Mouse (Mus musculus): ENCODE measurements around the gene Slc35e3.
"Not testable (repeated sequence)": the region's sequence is repeated elsewhere in the genome, so short reads cannot be mapped to it uniquely, and the experiment has no call there.

Gene Slc35e3

DNA sequence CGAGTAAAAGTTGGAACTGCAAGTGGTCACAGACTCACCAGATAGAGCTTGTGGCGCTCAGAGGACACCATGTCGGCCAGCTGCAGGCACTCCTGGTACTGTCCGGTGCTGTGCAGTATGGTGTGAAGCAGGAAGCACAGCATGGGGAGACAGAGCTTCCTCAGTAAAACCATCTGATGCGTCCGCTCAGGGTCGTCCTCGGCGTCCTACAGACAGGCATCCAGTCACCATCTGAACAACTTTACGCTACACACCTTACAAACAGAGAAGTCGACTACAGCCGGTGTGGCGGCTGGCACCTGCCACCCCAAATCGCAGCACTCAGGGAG, 5.1 kb upstream of the Slc35e3 start:
- in situ Hi-C loops (cut with MboI, MseI) = loop anchor here (25.0 kb wide), 1 partner anchor 1461 kb away; no protein-coding TSS in a partner anchor

DNA sequence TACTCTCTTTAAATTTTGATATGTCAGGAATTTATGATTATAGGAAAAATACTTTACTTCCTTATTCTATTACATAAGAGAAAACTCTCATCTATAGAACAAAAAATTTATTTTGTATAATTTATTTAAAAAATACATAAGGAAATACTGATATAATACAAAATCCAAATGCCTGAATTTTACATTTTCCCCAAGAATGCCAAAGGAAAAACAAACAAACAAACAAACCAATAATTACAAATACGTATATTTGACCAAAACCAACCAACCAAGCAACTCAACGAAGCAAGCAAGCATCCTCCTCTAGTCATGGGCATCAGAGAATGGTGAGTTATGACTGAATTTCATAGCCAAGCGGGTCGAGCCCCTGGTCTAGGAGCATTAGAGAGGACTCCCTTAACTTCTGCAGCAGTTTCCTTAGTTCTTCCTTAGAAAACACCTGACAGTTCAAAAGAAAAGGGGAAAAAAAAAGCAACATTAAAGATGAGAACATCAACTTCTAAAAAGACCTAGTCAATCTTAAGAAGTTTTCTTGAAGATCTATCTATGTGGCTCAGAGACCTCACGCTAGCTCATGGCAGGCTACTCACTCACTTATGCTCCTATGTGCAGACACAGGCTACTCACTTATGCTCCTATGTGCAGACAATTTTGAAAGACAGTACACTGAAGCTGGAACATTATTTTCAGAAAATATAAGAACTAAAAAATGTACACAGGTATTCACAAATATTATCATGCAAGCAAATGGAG, 4.5 kb upstream of the Slc35e3 start:
- in situ Hi-C loops (cut with MboI, MseI) = loop anchor here (25.0 kb wide), 1 partner anchor 1462 kb away; no protein-coding TSS in a partner anchor

DNA sequence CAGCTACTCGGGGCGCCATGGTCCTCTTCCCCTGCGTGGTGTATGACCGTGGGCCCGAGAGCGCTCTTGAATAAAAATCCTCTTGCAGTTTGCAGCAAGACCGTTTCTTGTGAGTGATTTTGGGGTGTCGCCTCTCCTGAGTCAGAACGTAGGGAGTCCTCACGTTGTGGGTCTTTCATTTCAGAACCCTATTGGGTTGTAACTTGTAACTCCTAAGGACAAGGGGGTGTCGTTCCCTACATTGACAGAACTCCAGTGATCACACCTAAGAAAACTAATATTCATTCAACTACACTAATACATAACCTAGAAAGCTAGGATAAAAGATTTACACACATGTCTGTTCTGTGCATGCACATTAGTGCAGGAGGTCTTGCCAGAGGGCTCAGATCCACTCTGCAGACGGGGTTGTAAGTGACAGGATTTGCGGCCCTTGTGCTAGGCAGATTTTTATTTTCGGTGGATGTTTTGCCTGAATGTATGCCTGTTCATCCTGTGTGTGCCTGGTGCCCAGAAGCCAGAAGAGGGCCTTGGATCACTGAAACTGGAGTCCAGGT, 3.7 kb upstream of the Slc35e3 start:
- in situ Hi-C loops (cut with MboI, MseI) = loop anchor here (25.0 kb wide), 1 partner anchor 1462 kb away; no protein-coding TSS in a partner anchor

DNA sequence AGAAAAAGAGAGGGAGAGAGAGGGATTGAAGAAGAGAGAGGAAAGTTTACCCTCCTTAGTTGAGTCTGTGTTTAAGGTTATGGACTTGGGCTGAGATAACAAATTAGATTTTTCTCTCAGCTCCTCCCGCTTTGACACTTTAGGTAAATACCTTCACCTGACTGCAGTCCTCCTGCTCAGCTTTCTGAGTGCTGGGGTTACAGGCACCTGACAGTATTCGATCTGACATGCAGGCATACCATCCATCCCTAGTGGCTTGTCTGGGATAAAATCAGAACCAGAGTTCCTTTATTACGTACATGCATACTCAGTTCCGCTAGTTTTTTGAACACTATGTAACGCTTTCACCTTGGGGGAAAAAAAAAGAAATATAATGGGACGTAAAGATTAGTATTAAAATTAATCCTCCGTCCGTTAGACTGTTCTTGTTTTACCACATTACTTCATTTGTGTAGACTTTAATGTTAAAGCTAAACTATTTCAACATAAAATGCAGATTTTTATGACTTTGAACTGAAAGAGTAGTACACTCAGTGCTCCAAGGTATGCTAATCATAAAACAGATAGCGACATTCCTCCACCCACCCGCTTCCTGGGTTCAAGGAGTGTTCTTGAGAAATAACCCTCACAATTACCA, 3.0 kb upstream of the Slc35e3 start:
- in situ Hi-C loops (cut with MboI, MseI) = no loop called here

DNA sequence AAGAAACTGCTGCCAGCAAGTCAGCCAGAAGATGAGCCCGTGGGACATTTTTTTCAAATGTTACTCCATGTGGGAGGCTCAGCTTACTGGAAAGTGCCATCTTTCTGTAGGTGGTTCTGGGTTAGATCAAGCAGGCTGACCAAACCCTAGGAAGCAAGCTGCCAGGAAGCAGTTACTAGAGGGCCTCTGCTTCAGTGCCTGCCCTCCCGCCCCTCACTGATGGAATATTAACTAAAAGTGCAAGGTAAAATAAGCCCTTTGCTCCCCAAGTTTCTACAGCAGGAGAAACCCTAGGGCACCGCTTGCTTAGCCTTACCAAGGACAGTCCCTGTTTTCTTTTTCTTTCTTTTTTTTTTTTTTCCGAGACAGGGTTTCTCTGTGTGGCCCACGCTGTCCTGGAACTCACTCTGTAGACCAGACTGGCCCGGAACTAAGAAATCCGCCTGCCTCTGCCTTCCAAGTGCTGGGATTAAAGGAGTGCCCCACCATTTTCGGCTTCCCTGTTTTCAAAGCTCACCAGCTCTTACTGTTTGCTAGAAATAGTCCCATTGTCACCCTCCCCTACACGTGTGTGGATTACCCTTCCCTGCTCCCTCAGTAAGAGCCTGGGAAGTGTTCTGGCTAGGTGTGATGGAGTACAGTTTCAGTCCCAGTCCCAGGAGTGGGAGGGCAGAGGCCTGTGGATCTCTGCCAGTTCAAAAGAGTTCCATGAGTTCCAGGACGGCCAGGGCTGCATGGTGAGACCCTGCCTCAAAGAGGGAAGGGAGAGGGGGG, 2.3 kb upstream of the Slc35e3 start:
- in situ Hi-C loops (cut with MboI, MseI) = no loop called here

DNA sequence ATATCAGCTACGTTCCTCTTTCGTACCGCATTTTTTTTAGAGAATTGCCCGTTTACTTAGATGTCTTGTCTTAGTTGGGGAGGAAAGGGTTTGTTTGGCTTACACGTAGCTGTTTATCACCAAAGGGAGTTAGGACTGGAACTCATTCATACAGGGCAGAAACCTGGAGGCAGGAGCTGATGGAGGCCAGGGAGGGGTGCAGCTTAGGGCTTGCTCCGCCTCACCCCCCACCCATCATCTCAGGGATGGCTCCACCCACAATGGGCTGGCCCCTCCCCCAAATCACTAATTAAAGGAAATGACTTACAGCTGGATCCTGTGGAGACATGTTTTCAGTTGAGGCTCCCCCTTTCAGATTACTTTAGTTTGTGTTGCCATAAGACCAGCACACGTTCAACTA, 1.5 kb upstream of the Slc35e3 start:
- in situ Hi-C loops (cut with MboI, MseI) = no loop called here

DNA sequence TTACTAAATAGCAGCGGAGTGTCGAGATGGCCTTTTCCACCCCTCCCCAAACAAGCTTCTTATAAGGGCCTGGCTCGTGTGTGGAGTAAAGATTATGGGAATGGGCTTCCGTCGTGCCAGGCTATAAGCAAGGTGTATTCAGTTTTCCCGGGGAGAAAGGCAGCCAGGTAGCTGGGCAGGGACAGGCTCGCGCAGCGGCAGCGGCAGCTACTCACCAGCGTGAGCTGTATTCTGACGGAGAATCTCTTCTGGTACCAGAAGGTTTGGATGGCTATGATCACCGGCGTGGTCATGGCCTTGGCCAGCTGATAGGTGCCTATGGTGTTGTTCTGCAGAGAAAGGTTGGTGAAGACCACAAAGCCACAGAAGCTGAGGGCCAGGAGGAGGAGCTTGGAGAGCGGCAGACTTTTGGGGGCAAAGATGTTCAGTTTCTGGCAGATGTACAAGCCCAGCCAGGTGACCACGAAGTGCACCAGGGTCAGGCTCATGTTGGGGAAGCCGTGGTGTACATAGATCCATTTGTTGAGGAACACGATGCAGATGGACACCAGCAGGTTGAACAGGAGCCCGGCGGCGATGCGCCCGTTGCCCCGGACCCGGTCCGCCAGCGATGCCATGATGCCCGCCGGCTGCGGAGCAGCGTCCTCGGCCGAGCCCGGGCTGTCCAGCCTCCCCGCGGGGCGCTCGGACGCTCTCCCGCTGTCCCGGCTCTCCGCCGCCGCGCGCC, 432 bp downstream of the Slc35e3 start:
- in situ Hi-C loops (cut with MboI, MseI) = not testable (repeated sequence)

DNA sequence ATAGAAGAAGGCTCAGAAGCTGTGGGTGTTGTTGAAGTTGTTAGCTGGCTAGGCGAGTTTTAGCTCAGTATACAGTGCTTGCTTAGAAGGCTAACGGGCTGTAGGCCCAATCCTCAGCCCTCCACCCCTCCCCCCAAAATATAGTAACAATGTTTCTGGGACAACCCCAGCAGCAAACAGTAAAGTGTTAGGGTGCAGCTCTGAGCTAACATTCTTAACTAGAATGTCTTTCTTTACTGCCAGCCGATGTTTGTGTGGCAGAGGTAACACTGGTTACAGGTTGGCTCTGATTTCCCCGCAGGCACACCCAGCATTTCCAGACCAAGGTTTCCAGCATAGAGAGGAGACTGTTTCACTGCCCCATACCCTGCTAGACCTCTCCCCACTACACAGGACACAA, 2.2 kb downstream of the Slc35e3 start:
- in situ Hi-C loops (cut with MboI, MseI) = no loop called here

DNA sequence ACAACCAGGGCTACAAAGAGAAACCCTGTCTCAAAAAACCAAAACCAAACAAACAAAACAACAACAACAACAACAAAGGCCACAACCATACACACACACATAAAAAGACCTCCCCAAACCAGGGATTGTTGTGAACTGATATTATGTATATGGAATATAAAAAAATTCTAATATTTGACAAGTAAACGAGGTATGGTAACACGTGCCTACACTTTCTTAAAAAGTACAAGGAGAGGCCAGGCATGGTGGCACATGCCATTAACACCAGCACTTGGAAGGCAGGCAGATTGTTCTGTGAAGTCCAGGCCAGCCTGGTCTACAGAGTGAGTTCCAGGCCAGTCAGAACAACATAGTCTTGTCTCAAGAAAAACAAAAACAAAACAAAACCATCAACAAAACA, 3.0 kb downstream of the Slc35e3 start:
- in situ Hi-C loops (cut with MboI, MseI) = no loop called here

DNA sequence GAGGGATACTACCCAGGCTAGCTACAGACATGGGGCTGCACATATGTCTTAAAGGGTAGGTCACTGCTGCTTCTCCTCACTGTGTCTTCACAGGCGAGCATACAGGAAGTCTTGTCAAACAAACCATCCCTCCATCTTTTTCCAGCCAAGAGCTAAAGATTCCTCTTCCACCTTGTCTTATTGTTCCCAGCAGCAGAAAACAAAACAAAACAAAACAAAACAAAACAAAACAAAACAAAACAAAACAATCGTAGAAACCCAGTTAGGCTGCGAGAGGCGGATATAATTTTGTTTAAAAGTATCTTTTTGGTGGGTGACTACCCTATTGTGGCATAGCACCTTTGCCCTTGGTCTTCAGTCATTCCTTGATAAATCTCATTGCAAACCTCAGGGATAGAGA, 3.5 kb downstream of the Slc35e3 start:
- in situ Hi-C loops (cut with MboI, MseI) = no loop called here

DNA sequence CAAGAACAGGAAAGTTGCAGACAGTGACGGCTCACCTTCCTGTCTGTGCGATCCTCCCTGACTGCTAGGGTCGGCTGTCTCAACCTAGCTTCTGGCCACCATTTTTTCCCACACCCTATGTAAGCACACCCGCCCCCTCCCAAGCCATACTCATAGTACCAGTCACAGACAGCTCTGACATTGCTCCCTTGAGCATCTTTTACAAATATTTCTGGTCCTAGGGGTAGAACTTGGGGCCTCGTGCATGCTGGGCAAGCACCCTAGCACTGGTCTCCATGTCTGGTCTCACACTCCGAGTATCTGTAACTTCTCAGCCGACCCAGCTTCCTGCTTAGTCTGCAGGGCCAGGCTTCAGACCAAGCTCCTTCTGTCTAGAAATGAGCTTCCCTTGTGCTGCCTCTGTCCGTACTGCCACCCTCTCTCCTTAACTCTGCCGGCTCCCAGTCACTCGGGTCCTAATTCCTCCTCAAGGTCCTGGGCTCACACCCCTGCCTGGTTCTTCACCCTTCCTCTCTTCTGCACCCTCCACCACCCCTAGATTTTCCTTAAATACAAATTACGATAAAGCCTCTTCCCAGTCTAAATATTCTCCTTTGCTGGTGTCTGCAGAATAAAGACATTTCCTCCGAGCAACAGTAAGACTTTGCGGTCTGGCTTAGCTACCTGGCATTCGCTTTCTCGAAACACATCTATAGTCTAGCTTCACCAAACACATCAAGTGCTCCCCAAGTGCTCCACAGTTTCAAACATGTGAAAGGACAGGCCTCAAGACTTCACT, 4.3 kb downstream of the Slc35e3 start:
- in situ Hi-C loops (cut with MboI, MseI) = no loop called here

DNA sequence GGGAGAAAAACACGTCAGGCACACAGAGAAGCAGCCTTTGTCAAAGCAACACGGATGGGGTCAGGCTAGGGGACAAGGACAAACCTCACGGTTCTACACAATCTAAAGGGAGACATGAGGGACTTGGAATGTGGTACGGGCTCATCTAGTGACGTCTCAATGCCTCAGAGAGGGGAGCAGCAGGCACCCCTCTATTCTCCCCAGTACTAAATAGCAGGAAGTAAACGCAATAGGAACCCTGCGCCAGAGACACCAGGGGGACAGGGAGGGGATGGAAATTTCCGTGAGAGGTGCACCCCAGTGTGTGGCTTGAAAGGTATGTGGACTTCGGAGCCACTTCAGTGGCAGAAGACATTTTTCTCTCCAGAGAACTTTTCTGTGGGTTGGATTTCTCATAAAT, 5.2 kb downstream of the Slc35e3 start:
- in situ Hi-C loops (cut with MboI, MseI) = no loop called here

DNA sequence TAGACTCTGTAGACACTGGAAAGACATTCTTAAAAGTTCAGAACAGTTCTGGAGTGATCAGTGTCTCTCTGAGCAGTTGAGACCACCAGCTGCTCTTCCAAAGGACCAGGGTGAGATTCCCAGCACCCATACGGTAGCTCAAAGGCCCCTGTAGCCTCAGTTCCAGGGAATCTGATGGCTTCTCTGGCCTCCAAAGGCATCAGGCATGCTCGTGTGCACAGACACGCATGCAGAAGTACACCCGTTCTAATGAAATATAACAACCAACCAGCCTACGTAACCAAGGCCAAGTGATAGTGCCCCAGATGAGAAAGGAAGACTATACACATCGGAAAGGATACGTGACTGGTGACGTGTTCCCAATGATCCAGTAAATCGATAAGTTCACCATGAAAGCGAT, 6.0 kb downstream of the Slc35e3 start:
- in situ Hi-C loops (cut with MboI, MseI) = no loop called here

DNA sequence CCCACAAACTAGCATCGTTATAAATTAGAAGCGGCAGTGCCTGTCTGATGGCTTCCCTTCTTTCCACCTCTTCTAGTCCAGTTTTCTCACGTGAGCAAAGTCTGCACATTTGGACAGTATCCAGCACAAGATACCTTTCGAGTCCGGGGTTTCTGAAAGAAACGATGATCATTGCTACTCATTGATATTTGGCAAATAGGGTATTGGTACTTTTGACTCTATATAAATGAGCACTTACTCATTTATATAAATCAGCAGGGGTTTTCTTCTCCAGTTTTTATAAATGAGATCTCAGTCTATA, 6.6 kb downstream of the Slc35e3 start:
- in situ Hi-C loops (cut with MboI, MseI) = no loop called here

DNA sequence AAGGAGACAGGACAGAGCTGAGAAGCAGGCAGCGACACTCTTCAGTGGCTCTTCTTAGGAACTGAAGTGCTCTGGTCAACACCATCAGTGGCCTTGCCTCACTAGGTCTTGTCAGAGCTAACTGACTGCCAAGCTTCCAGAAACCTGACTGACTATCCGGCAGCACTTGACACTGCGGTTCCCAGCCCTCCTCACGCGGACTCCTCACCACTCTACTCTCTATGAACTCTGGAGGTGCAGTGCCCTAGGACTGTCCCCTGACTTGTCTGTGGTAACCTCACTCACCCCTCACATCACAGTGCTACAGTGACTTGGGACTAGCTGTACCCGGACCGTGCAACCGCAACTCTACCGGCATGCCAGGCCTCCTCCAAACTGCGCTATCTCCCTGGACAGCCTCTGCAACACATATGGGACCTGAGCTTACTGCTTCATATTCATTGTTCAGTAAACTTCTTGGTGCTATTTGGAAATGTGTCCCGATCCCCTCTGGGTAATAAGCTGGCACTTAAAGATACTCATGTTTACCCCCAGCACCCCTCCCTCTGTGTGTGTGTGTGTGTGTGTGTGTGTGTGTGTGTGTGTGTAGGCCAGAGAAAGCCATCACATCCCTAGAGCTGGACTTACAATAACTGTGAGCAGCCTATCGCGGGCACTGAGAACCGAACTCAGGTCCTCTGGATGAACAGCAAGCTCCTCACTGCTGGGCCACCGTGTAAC, 7.1 kb downstream of the Slc35e3 start:
- in situ Hi-C loops (cut with MboI, MseI) = no loop called here

DNA sequence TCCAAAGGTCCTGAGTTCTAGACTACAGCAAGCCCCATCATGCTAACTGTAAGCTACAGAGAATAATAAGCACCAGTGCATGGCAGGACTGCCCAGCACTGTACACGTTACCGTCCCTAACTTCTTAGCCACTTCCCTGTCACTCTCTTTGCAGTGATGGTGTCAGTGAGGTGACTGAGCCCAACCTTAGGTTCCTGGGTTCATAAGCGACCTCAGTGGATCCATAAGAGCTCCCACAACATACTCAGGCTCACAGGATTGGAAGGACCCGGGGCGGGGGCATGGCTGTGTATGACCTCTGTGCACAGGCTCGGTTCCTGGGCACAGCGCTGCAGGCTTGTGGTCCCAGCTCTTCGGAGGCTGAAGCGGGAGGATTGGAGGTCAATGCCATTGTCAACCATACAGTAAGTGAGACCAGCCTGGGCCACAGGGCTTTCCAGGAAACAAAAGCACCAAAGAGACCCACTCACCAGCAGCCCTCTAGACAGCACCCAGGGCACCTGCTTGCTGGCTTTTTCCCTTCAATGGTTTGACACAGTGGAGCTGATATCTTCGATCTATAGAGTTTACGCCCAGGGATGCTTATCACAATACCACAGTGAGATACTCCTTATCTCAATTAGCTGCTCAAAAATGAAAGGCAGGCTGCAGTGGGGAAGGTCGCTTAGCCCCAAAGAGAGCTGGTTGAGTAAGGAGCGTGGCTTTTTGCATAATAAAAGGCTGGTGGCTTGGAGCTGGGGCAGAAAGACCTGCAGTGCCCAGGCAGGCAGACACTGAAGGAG, 7.8 kb downstream of the Slc35e3 start:
- in situ Hi-C loops (cut with MboI, MseI) = no loop called here

DNA sequence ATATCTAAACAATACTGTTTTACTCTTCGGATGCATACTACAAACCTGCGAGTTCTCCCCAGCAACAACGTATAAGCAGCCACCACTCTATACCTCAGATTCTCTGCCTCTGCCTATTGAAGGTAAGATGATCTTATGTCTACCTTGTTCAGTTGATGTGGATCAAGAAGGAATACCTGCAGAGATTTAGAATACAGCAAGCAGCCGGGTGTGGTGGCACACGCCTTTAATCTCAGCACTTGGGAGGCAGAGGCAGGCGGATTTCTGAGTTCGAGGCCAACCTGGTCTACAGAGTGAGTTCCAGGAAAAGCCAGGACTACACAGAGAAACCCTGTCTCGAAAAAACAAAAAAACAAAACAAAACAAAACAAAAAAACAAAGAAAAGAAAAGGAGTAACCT, 8.7 kb downstream of the Slc35e3 start:
- in situ Hi-C loops (cut with MboI, MseI) = not testable (repeated sequence)

DNA sequence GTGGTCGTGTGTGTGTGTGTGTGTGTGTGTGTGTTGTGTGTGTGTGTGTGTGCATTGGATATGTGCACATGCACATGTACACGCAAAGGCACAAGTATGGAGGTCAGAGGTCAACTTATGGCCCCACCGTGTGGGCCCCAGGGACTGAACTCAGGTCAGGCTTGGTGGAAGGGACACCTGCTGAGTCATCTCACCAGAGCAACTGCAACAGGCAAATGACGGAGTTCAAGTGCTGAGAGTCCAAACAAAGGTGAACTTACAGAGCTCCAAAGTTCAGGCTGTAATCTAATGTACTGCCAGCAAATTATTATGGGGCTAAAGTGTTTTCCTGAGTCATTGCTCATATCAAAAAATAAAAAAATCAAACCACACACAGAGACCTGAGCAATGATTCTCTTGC, 9.1 kb downstream of the Slc35e3 start:
- in situ Hi-C loops (cut with MboI, MseI) = no loop called here

DNA sequence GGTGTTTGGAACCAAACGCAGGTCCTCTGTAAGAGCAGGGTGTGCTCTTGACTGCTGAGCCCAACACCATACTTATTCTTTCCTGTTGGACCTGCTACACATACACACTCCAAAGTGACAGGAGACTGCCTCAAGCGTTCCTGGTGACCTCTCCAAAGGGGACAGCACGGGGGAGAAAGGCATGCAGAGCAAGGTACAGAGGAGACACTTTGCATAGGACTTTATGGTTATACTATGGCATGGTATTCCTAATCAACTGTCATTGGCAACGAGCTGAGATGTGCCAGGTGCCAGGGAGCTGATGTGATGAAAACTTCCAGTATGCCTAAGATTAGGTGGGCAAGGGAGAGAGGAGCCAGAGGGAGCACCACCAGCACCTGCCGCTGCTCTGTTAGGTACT, 9.6 kb downstream of the Slc35e3 start:
- in situ Hi-C loops (cut with MboI, MseI) = no loop called here

DNA sequence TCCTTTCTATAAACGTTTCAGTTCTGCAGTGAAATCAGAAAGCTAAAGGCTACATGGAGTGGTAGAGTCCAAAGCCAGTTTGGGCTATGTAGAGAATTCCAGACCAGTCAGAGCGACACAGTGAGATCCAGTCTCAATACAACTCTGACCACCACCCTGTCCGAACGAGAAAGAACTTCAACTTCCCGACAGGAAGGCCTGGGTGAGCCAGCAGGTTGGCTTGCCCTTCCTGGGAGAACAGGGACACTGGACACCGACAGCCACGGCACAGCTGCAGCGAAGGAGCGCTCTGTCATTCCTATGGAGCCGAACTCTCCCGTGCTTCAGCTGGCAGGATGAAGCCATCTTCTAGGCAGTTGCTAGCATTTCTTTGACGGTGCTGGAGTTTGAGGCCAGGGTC, 10.8 kb downstream of the Slc35e3 start:
- in situ Hi-C loops (cut with MboI, MseI) = not testable (repeated sequence)
